Mouse (Mus musculus) heart, postnatal 0 days (tissue): ENCODE results near the gene Bap1. TPM values are rescaled to one million over a fixed set of nuclear protein-coding genes. Genes with fewer than 3 reads are reported as not detected.

Source experiments
- ATAC-seq: fragments of 200-750 bp; cut with Nextera tagmentation; 2 replicates; pipeline ENCODE4 v1.8.0; 2017; ENCODE audit warnings: low read depth, moderate number of reproducible peaks, moderate library complexity; ENCODE audit not compliant: insufficient read depth
- DNase-seq: peaks from one replicate; pipeline ENCODE4 v3.0.0-alpha.2; 2016; ENCODE audit warnings: low spot score
- H3K27ac ChIP-seq: fragments of 300-500 bp; sonication (generic); 2 replicates; pipeline ENCODE4 v1.5.1; 2014; ENCODE audit warnings: low read depth, mild to moderate bottlenecking
- H3K27me3 ChIP-seq: fragments of 300-500 bp; sonication (generic); 2 replicates; pipeline ENCODE4 v1.6.1; 2014; ENCODE audit warnings: low read length, mixed read lengths; ENCODE audit not compliant: control insufficient read depth, insufficient read depth
- H3K36me3 ChIP-seq: fragments of 300-500 bp; sonication (generic); replicated peaks from 2 replicates; pipeline ENCODE4 v1.6.1; 2014; ENCODE audit warnings: low read length, mixed read lengths; ENCODE audit not compliant: control insufficient read depth, insufficient read depth
- H3K4me1 ChIP-seq: fragments of 300-500 bp; sonication (generic); 2 replicates; pipeline ENCODE4 v1.6.1; 2014; ENCODE audit warnings: antibody characterized with exemption; ENCODE audit not compliant: control insufficient read depth, insufficient read depth
- H3K4me2 ChIP-seq: fragments of 300-500 bp; sonication (generic); 2 replicates; pipeline ENCODE4 v1.6.1; 2014; ENCODE audit warnings: low read depth, mild to moderate bottlenecking, low read length, moderate library complexity
- H3K4me3 ChIP-seq: fragments of 300-500 bp; sonication (generic); 2 replicates; pipeline ENCODE4 v1.5.1; 2014; ENCODE audit warnings: low read depth, low read length
- H3K9ac ChIP-seq: fragments of 300-500 bp; sonication (generic); replicated peaks from 2 replicates; pipeline ENCODE4 v1.6.1; 2014; ENCODE audit warnings: low read depth, low read length, mixed read lengths
- H3K9me3 ChIP-seq: fragments of 300-500 bp; sonication (generic); replicated peaks from 2 replicates; pipeline ENCODE4 v1.6.1; 2016; ENCODE audit warnings: low read length; ENCODE audit not compliant: control insufficient read depth
- CTCF ChIP-seq: IDR thresholded peaks from 2 replicates; pipeline ENCODE4 v1.5.1; 2016; ENCODE audit warnings: antibody characterized with exemption, control low read depth, low read depth
- EP300 ChIP-seq: IDR thresholded peaks from 2 replicates; pipeline ENCODE4 v1.6.1; 2016; ENCODE audit warnings: antibody characterized with exemption, low read depth
- WGBS: fragments of 180-500 bp; shearing (Covaris S2); extraction: QIAGEN DNeasy Blood & Tissue Kit; methylation state at CpG from one replicate; pipeline ENCODE4 v1.1.7; 2014; 5-methylcytosine and 5-hydroxymethylcytosine counted together
- polyA plus RNA-seq: library from polyadenylated mRNA; unstranded; fragments of >200 nt; fragmentation: Nextera tagmentation; extraction: Ambion mirVana; gene quantifications from 2 replicates; pipeline ENCODE4 v1.2.1, GENCODE M21; 2015
- total RNA-seq: library from RNA; depleted of rRNA; stranded (reverse); fragments of >200 nt; gene quantifications from 2 replicates; pipeline ENCODE4 v1.2.3, GENCODE M21; 2014; ENCODE audit warnings: low replicate concordance; rRNA removed

Gene Bap1
- total and polyA plus RNA-seq, 2 experiments from 2014 or later, result 38.6 to 51.1 TPM

DNA sequence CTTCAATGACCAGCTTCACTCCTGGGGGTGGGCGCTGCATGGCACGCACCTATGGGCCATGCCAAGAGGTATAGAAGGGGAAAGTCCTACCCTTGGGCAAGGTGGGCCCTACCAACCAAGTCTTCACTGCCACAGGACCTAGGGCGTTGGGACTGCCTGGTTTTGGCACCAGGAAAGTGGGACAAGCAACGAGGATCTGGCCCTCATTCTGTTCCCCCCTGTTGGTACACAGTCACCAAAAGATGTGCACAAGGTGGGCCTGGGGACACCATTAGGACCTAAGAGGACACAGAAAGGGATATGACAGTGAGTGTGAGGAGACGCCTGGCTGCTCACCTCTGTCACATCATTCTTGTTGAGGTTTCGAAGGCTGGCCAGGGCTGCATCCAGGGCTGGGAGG lies 19.9 kb downstream of the Bap1 start:
- TF ChIP-seq CTCF (no peak), EP300 (no peak)
- Histone ChIP-seq H3K27ac (no peak overlapping the region), H3K4me2 (no peak overlapping the region), H3K36me3 (no peaks in the 10 kb centered on the region), H3K4me3 (no peak overlapping the region), H3K4me1 (no peaks in the 10 kb centered on the region), H3K9me3 (no peaks in the 10 kb centered on the region), H3K27me3 (no peaks in the 10 kb centered on the region), H3K9ac (no peak overlapping the region)
- ATAC-seq, result no peak
- no peak for DNase-seq
- WGBS, result 87% methylated on average over 6 of the region's 6 CpGs

DNA sequence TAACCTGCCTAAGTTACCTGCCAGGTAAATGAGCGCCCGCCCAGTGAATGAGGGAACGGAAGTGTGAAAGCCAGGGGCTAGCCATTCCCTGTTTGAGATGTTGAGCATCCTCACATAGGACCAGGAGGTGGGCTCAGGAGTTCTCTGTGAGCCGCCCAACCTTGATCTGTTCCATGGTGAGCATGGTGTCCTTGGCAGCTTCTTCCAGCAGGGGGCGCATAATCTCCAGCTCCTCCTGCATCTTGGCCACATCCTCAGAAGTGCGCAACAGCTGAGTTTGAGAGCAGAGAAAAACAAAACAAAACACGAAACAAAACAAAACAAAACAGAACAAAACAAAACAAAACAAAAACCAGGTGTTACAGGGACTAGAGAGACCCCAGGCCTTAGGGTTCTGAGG lies 20.9 kb downstream of the Bap1 start:
- ATAC-seq, result peak; percentile 64; the same call in 1 of the 2 replicates
- no peaks in the 10 kb centered on the region for H3K9me3 ChIP-seq
- peak; percentile 94 for TF ChIP-seq CTCF
- TF ChIP-seq EP300, result no peak
- no peak overlapping the region for H3K9ac ChIP-seq
- 20% methylated on average over 7 of the region's 7 CpGs for WGBS
- H3K36me3 ChIP-seq, result no peaks in the 10 kb centered on the region
- H3K27me3 ChIP-seq, result no peaks in the 10 kb centered on the region
- no peaks in the 10 kb centered on the region for H3K4me1 ChIP-seq
- no peak overlapping the region for H3K4me2 ChIP-seq
- H3K27ac ChIP-seq, result no peak overlapping the region
- peak; percentile 34 for DNase-seq
- no peak overlapping the region for H3K4me3 ChIP-seq

DNA sequence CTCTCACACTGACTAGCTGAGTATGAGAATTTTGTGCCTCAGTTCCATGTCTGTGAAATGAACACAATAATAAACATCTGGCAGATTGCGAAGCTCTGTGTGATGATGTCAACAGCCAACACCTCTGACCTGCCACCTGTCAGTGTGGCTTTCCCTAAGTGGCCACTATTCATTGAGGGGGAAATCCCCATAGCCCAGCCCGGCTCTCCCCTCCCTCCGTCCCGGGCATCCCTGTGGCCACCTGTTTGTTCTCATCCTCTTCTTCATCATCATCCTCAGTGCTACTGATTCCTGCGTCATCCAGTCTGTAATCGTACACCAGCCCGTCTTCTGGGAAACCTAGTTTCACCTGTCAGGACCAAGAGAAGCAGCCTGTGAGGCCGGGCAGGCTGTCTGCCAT lies 34.5 kb downstream of the Bap1 start:
- TF ChIP-seq CTCF, result no peak
- no peak for TF ChIP-seq EP300
- WGBS, result 78% methylated on average over 8 of the region's 8 CpGs
- Histone ChIP-seq H3K4me3 (no peak overlapping the region), H3K9ac (no peak overlapping the region), H3K27me3 (peaks cover 6% of the 10 kb centered on the region; the same call in 1 of the 2 replicates), H3K27ac (no peak overlapping the region), H3K4me2 (no peak overlapping the region), H3K4me1 (no peaks in the 10 kb centered on the region), H3K9me3 (no peaks in the 10 kb centered on the region), H3K36me3 (no peaks in the 10 kb centered on the region)
- DNase-seq (no peak), ATAC-seq (no peak)

Other genes with a start within 250 kb of the Bap1 start
- 309 and 340 TPM in 2 replicates for gene Spcs1, start 249.8 kb upstream of the Bap1 start, total RNA-seq
- gene Spcs1, start 249.8 kb upstream of the Bap1 start, polyA plus RNA-seq, result 429 and 459 TPM in 2 replicates
- 31.9 and 65.0 TPM in 2 replicates for gene Pbrm1, start 232.3 kb upstream of the Bap1 start, total RNA-seq
- gene Pbrm1, start 232.3 kb upstream of the Bap1 start, polyA plus RNA-seq, result 63.2 and 66.5 TPM in 2 replicates
- gene Gnl3, start 232.3 kb upstream of the Bap1 start, total RNA-seq, result 30.5 and 45.8 TPM in 2 replicates
- gene Gnl3, start 232.3 kb upstream of the Bap1 start, polyA plus RNA-seq, result 30.7 and 37.3 TPM in 2 replicates
- 12.7 and 28.8 TPM in 2 replicates for gene Smim4, start 122.5 kb upstream of the Bap1 start, total RNA-seq
- gene Smim4, start 122.5 kb upstream of the Bap1 start, polyA plus RNA-seq, result 194 and 207 TPM in 2 replicates
- gene Nt5dc2, start 120.4 kb upstream of the Bap1 start, total RNA-seq, result 212 and 269 TPM in 2 replicates
- 146 and 158 TPM in 2 replicates for gene Nt5dc2, start 120.4 kb upstream of the Bap1 start, polyA plus RNA-seq
- 75.3 and 90.4 TPM in 2 replicates for gene Stab1, start 82.8 kb upstream of the Bap1 start, total RNA-seq
- 24.0 and 25.4 TPM in 2 replicates for gene Stab1, start 82.8 kb upstream of the Bap1 start, polyA plus RNA-seq
- gene Tnnc1, start 43.1 kb upstream of the Bap1 start, total RNA-seq, result 2,939 and 3,145 TPM in 2 replicates
- 7,680 and 7,748 TPM in 2 replicates for gene Tnnc1, start 43.1 kb upstream of the Bap1 start, polyA plus RNA-seq
- gene Nisch, start 34.5 kb upstream of the Bap1 start, total RNA-seq, result 292 and 338 TPM in 2 replicates
- 162 and 171 TPM in 2 replicates for gene Nisch, start 34.5 kb upstream of the Bap1 start, polyA plus RNA-seq
- 4.4 and 12.7 TPM in 2 replicates for gene Sema3g, start 33.6 kb upstream of the Bap1 start, total RNA-seq
- gene Sema3g, start 33.6 kb upstream of the Bap1 start, polyA plus RNA-seq, result 0.75 and 0.90 TPM in 2 replicates
- gene Phf7, start 133 bp upstream of the Bap1 start, total RNA-seq, result 2.1 and 7.4 TPM in 2 replicates
- gene Phf7, start 133 bp upstream of the Bap1 start, polyA plus RNA-seq, result 11.7 and 12.5 TPM in 2 replicates
- gene Dnah1, start 72.4 kb downstream of the Bap1 start, total RNA-seq, result 0.08 TPM in 1 of 2 replicates, not detected in the other
- 0.10 and 0.15 TPM in 2 replicates for gene Dnah1, start 72.4 kb downstream of the Bap1 start, polyA plus RNA-seq
- gene Capn7, start 85.2 kb downstream of the Bap1 start, total RNA-seq, result 34.0 and 51.2 TPM in 2 replicates
- 32.3 and 33.8 TPM in 2 replicates for gene Capn7, start 85.2 kb downstream of the Bap1 start, polyA plus RNA-seq
- gene Sh3bp5, start 184.6 kb downstream of the Bap1 start, total RNA-seq, result 10.2 and 14.2 TPM in 2 replicates
- gene Sh3bp5, start 184.6 kb downstream of the Bap1 start, polyA plus RNA-seq, result 37.6 and 43.4 TPM in 2 replicates
- 7.4 and 12.1 TPM in 2 replicates for gene Eaf1, start 242.9 kb downstream of the Bap1 start, total RNA-seq
- 6.5 TPM in 2 replicates for gene Eaf1, start 242.9 kb downstream of the Bap1 start, polyA plus RNA-seq
- gene Mettl6, start 243.6 kb downstream of the Bap1 start, total RNA-seq, result 9.0 and 21.7 TPM in 2 replicates
- gene Mettl6, start 243.6 kb downstream of the Bap1 start, polyA plus RNA-seq, result 23.3 and 26.6 TPM in 2 replicates